Mouse (Mus musculus): Measurements from ENCODE around the gene Eci2. TPM values are rescaled to one million over a fixed set of nuclear protein-coding genes. Genes with fewer than 3 reads are reported as not detected.
"Not testable (repeated sequence)": the region's sequence is repeated elsewhere in the genome, so short reads cannot be mapped to it uniquely, and the experiment has no call there.

Eci2 gene
- polyA plus RNA-seq, 1 experiment from 2014 or later: 205 TPM

- Histone ChIP-seq H3K9ac (ENCODE audit: low read depth, low read length) (no peak overlapping the region), H3K27me3 (replicated peaks; ENCODE audit: control insufficient read depth, insufficient read depth, low read length) (no peaks in the 10 kb centered on the region), H3K36me3 (ENCODE audit: control insufficient read depth, insufficient read depth) (no peaks in the 10 kb centered on the region), H3K4me2 (replicated peaks; ENCODE audit: low read depth) (peak overlapping the region; percentile 82), H3K27ac (ENCODE audit: low read depth, low read length) (no peak overlapping the region), H3K4me1 (replicated peaks; ENCODE audit: control insufficient read depth, insufficient read depth, low read length) (no peaks in the 10 kb centered on the region), H3K4me3 (ENCODE audit: low read depth, low read length) (peak overlapping the region; percentile 48), H3K9me3 (ENCODE audit: control insufficient read depth) (no peaks in the 10 kb centered on the region)
- no peak for ATAC-seq
- WGBS: 3% methylated on average over 14 of the region's 14 CpGs
- TF ChIP-seq CTCF (IDR thresholded peaks at IDR 0.05; ENCODE audit: low read depth): no peak
Observed at GRCm38 (mm10) chr13:34964419-34964818, 62.5 kb downstream of the Eci2 start.

DNA sequence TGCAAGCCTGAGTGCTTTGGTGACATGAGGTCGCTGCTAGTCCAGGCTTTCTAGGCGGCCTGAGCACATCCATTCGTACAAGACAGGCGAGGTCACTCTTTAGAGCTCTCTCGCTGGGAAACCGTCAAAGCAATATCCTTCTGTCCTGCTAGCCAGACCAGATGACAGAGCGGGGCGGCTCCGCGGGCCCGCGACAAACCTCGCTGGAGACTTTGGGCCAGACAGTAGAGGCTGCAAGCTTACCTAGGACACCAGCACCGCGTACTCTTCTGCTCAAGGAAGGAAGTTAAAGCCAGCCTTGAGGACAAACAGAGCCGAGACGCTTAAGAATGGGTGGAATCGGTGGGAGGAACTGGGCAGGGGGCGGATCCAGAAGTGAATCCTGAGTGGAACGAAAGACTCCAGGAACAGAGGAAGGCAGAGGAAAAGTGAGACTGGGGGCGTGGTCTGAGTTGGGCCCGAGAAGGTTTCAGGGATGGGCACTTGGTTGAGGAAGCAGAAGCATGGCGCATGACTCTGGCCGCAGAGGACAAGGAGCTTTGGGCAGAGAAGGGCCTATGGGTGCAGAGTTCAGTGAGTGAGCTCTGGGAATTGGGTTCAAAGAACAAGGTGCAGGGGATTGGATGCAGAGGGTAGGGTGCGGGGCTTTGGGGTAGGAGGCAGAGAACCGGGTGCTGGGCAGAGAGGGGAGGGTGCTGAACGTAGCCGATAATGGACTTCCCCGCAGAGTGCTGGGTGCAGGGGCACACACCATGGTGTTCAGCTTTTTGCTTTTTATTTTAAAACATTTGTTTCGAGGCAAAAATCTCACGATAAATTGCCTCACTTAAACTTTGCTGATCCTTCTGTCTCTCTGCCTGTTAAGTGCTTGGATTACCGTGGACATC, 63.1 kb downstream of the Eci2 start, which contains the start of gene Eci3:
TSS of gene Eci3 (minus strand) at position 300 of the 887 bp plus-strand sequence.
- ATAC-seq: peak; percentile 76
- WGBS: 3% methylated on average over 32 of the region's 32 CpGs
- TF ChIP-seq CTCF (IDR thresholded peaks at IDR 0.05; ENCODE audit: low read depth): no peak
- no peaks in the 10 kb centered on the region for H3K4me1 ChIP-seq (replicated peaks; ENCODE audit: control insufficient read depth, insufficient read depth, low read length)
- H3K9me3 ChIP-seq (ENCODE audit: control insufficient read depth): no peaks in the 10 kb centered on the region
- H3K4me3 ChIP-seq (ENCODE audit: low read depth, low read length): peak within 1 kb of the TSS; percentile 48
- peak within 1 kb of the TSS; percentile 82 for H3K4me2 ChIP-seq (replicated peaks; ENCODE audit: low read depth)
- H3K27ac ChIP-seq (ENCODE audit: low read depth, low read length): no peak within 1 kb of the TSS
- H3K27me3 ChIP-seq (replicated peaks; ENCODE audit: control insufficient read depth, insufficient read depth, low read length): no peaks in the 10 kb centered on the region
- H3K36me3 ChIP-seq (ENCODE audit: control insufficient read depth, insufficient read depth): no peaks in the 10 kb centered on the region
- H3K9ac ChIP-seq (ENCODE audit: low read depth, low read length): peak within 1 kb of the TSS; percentile 42

GRCm38 (mm10) chr13:34960996-34961770, 65.7 kb downstream of the Eci2 start:
- no peak overlapping the region for H3K27ac ChIP-seq (ENCODE audit: low read depth, low read length)
- TF ChIP-seq CTCF (IDR thresholded peaks at IDR 0.05; ENCODE audit: low read depth): no peak
- WGBS: 88% methylated on average over 4 of the region's 4 CpGs

DNA sequence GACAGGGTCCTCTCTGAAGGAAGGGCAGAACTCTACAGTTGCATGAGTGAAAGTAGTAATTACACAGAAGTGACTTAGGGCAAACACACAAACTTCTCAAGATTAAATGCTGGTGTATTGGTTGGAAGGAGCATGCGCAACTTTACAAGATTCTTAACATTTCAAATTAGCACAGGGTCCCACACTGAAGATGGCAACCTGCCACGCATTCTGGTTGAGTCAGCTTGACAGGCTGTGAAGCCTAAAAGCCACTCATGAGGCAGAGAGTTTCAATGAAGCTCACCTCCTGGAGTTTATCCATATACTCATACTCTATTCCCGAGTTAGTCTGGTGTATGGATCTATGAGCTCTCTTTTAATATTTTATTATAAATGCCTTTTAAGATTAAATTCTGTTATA, 68.7 kb downstream of the Eci2 start:
- H3K36me3 ChIP-seq (ENCODE audit: control insufficient read depth, insufficient read depth); H3K4me3 ChIP-seq (ENCODE audit: low read depth, low read length); H3K27me3 ChIP-seq (replicated peaks; ENCODE audit: control insufficient read depth, insufficient read depth, low read length); H3K9ac ChIP-seq (ENCODE audit: low read depth, low read length); H3K4me1 ChIP-seq (replicated peaks; ENCODE audit: control insufficient read depth, insufficient read depth, low read length); H3K27ac ChIP-seq (ENCODE audit: low read depth, low read length); H3K9me3 ChIP-seq (ENCODE audit: control insufficient read depth); ATAC-seq; H3K4me2 ChIP-seq (replicated peaks; ENCODE audit: low read depth): not testable (repeated sequence)
- 88% methylated on average over 3 of the region's 3 CpGs for WGBS

More at GRCm38 (mm10) chr13:34960996-34961770, 65.7 kb downstream of the Eci2 start:
- Histone ChIP-seq H3K9me3 (ENCODE audit: control insufficient read depth) (no peaks in the 10 kb centered on the region), H3K4me2 (replicated peaks; ENCODE audit: low read depth) (no peak overlapping the region), H3K4me1 (replicated peaks; ENCODE audit: control insufficient read depth, insufficient read depth, low read length) (no peaks in the 10 kb centered on the region), H3K4me3 (ENCODE audit: low read depth, low read length) (no peak overlapping the region), H3K27me3 (replicated peaks; ENCODE audit: control insufficient read depth, insufficient read depth, low read length) (no peaks in the 10 kb centered on the region), H3K36me3 (ENCODE audit: control insufficient read depth, insufficient read depth) (no peaks in the 10 kb centered on the region), H3K9ac (ENCODE audit: low read depth, low read length) (no peak overlapping the region)
- ATAC-seq: no peak

DNA sequence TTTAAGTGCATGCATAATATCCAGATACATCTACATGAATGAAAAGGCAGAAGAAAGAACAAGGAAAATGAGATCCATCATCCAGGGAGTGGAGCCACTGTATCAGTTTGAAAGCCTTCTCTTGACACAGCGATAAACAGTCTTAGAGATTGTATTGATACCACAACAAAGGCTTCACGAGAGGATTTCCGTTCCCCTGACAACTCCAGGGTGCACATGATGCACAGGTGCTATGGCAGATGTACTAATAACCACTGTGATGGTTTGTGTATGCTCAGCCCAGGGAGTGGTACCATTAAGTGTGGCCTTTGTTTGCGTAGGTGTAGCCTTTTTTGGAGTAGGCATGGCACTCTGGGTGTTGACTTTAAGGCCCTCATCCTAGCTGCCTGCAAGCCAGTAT, 70.0 kb downstream of the Eci2 start:
- Histone ChIP-seq H3K4me1 (replicated peaks; ENCODE audit: control insufficient read depth, insufficient read depth, low read length) (no peaks in the 10 kb centered on the region), H3K27ac (ENCODE audit: low read depth, low read length) (no peak overlapping the region), H3K4me3 (ENCODE audit: low read depth, low read length) (no peak overlapping the region), H3K27me3 (replicated peaks; ENCODE audit: control insufficient read depth, insufficient read depth, low read length) (no peaks in the 10 kb centered on the region), H3K9me3 (ENCODE audit: control insufficient read depth) (no peaks in the 10 kb centered on the region), H3K36me3 (ENCODE audit: control insufficient read depth, insufficient read depth) (no peaks in the 10 kb centered on the region), H3K4me2 (replicated peaks; ENCODE audit: low read depth) (no peak overlapping the region), H3K9ac (ENCODE audit: low read depth, low read length) (no peak overlapping the region)
- no peak for ATAC-seq
- 70% methylated on average over 4 of the region's 4 CpGs for WGBS
- no peak for TF ChIP-seq CTCF (IDR thresholded peaks at IDR 0.05; ENCODE audit: low read depth)

DNA sequence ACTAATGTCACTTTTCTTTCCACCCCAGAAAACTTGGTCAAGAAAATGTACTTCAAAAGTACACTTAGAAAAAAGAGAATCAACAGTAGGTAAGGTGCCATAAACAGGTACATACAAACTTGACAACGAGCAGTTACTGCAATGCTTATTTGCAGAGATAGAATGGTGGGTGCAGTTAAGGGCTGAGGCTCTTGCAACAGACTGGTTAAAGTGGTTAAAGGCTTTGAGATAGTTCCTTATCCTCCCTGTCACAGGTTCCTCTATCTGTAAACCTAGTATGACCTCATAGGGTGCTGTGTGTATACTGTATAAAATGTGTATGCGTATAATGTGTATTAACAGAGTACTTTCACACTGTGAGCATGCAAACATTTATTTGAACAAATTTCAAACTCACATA, 75.5 kb downstream of the Eci2 start:
- not testable (repeated sequence) for H3K27ac ChIP-seq (ENCODE audit: low read depth, low read length); H3K9me3 ChIP-seq (ENCODE audit: control insufficient read depth); H3K36me3 ChIP-seq (ENCODE audit: control insufficient read depth, insufficient read depth); ATAC-seq; H3K27me3 ChIP-seq (replicated peaks; ENCODE audit: control insufficient read depth, insufficient read depth, low read length); H3K9ac ChIP-seq (ENCODE audit: low read depth, low read length); H3K4me3 ChIP-seq (ENCODE audit: low read depth, low read length); H3K4me1 ChIP-seq (replicated peaks; ENCODE audit: control insufficient read depth, insufficient read depth, low read length); H3K4me2 ChIP-seq (replicated peaks; ENCODE audit: low read depth)
- 68% methylated on average over 2 of the region's 2 CpGs for WGBS

Measured in intestine, postnatal 0 days (tissue).